Mouse (Mus musculus) T-helper 2 cell (primary cell): ENCODE results near the gene Alg9.

Experiments
- in situ Hi-C: fragments of 300-600 bp; cut with MboI, MseI; formaldehyde crosslinking; loops from one replicate; pipeline ENCODE4 v1.15.1; 2025; ENCODE audit warnings: high pct_unique_total_duplicates

Alg9 gene

DNA sequence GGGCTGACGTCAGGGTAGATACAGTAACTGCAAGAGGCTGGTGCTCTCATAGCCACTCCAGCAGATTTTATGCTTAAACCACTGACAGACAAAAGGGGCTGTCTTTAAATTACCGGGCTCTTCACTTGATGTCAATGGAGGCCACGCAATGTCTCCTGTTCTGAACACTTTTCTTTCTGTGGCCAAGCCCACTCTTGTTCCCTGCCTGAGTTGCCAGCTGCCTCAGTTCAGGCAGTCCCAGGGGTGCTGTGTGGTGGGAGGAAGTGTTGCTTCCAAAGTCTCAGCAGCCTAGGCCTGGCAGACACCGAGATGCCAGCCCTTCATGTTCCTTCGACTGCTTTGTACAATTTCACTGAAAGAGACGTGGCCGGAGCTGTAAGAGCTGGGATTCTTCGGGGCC is 109.3 kb downstream of the Alg9 start:
- in situ Hi-C loops, result no loop called here

DNA sequence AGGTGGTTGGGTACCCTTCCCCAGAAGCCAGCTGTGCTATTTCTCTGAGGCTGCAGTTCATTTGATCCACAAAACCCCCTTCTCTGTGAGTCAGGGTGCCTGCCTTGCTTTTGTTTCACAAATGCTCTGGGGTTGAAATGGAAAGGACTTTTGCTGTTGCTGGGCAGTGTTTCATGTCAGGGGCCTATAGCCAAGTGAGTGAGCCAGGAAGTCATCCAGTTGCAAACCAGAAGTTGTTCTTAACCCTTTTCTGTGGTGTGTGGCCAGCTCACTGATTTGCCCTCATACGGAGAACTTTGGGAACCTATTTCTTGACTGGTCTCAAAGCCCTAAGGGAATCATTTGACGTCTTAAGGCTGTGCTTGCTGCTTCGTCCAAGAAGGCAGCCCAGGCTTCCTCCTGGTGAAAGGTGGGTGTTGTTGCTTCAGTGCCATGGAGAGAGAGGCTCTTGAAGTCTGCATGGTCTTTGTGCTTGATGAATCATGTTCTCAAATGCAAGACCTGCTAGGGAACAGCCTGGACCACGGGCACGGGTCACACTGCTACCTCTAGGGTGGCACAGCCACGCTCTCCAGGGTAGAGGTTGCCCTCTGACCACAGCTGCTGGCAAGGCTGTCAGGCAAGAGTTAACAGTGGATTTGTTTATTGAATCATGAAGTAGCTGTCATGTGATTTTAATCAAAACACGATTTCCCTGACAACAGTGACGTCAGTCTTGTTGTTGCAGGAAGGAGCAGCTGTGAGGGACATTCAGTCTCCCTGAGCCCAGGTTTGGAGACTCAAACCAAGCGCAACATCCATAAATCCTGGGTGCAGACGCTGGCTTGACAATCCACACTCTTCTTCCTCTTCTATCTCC is 110.2 kb downstream of the Alg9 start:
- in situ Hi-C loops, result no loop called here

DNA sequence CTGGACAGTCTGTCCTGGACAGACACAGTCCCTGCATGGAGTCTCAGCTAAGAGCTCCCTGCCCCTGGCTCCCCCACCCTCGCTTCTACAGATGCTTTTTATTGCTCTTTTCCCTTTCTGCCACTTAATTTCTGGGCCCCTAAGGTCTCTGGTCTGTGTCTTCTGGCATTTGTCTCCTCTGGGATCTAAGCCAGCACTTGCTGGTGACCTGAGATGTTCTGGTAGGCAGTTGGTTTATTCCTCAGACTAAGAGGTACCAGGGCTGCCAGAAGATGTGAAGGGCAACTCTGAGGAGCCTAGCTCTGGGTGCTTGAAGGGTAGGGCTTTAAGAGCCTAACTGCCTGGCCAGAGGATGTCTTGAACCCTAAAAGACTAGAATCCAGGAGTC is 110.8 kb downstream of the Alg9 start:
- in situ Hi-C loops, result no loop called here

DNA sequence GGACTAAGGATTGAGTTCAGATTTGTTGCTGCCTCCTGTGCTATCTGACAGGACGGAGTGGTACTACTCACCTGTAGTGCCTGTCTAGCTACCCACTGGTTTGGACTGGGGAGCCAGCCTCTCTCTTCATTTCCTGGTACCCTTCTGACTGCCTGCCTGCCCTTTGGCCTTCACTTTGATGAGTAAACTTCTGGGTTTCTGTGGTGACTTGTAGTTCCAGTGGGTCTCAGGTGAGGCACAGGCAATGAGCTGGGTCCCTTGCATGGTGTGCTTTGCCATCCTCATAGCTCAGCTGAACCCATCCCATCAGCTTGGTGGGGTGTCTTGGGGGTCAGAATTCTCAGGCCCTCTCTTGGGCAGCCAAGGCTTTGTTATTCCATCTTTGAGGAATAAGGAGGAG is 112.1 kb downstream of the Alg9 start:
- in situ Hi-C loops, result no loop called here

DNA sequence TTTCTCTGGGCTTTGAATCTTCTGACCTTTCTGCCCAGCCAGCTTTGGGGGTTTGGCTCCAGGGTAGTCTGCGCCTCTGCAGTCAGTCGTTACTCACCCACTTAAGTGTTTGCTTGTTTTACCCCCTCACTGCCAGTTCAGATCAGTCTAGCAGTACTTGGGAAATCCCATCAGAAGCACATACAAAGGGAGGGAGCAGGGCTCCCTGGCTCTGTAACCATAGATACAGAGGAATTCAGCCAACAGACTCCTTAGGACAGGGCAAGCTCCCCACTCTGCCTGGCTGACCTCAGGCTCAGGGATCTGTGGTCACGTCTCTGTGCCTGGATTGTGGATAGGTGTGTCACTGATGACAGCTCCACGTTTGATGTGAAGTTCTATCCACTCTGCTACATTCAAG is 112.5 kb downstream of the Alg9 start:
- in situ Hi-C loops, result no loop called here

DNA sequence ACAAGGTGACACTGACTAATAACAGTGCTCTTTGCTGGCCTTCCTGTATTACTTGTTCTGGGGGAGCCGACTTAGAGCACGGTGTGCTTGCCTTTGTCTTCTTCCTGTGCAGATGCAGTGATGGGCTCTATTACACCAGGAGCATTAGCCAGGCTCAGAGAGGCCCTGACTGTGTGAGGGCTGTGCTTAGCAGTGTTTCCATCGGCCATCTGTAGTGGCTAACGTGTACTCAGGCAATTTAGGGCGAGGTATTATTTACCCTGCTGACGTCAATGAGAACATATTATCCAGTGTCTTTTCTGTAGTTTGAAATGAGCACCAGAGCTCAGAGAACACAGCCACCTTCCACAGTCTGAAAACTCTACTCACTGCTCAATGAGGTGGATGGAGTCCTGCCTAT is 114.4 kb downstream of the Alg9 start:
- in situ Hi-C loops, result no loop called here

DNA sequence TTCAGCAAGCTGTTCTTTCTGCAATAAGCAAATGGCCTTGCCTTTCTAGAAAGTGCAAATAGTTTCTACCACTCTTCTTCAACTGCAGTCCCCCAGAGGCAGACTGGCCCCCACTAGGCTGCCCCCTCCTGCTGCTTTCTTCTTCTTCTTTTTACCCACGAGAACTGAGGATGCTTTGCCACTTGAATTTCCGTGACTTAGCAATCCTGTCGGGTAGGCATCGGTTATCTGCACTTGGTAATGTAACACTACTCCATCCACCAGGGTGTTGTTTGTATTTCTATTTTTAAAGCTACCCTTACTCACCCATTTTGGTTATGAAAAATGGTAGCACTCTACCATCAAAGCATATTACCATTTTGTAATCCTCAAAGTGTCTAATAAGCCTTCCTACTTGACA is 115.1 kb downstream of the Alg9 start:
- in situ Hi-C loops, result no loop called here

DNA sequence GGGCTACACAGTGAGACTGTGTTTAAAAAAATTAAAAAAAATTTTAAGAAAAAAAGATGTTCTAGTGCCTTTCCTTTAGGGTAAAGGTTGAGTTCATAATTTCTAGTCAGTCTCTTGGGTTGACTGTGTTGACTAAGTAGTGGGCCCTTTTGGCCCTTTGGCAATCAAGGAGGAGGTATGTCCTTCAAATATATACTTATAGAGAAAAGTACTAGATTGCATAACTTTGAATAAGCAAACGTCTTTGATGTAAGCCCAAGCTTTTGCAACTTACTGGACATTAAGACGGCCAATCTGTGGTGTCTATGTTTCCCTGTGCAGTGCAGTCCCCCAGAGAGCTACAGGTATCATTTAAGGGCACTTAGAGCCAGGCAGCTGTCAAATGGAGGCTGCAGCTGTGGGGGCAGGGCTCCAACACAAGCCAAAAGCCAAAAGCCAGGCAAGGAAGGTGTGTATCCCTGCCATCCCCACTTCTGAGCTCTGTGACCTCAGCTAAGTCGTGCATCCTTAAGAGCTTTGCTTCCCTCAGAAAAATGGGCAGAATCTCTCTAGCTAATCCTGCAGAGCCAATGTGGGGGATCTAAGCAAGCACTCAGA is 115.8 kb downstream of the Alg9 start:
- in situ Hi-C loops, result no loop called here
